Mouse (Mus musculus): ENCODE results near the gene Gm14137.
A peak's percentile ranks its signal among the peaks of the same experiment; 100 is the strongest.

Gm14137 gene

GRCm38 (mm10) chr2:119172862-119173576 lies 1.3 kb upstream of the Gm14137 start:
- DNase-seq (ENCODE audit: low read depth, low spot score) = peak; percentile 52

- DNase-seq (ENCODE audit: low read depth, low spot score) = no peak
Measured at GRCm38 (mm10) chr2:119174866-119175265, 557 bp downstream of the Gm14137 start.

GRCm38 (mm10) chr2:119175614-119176013 lies 1.3 kb downstream of the Gm14137 start:
- DNase-seq (ENCODE audit: low read depth, low spot score) = no peak

GRCm38 (mm10) chr2:119176761-119177160 lies 2.5 kb downstream of the Gm14137 start:
- DNase-seq (ENCODE audit: low read depth, low spot score) = no peak

GRCm38 (mm10) chr2:119177384-119177939 lies 3.2 kb downstream of the Gm14137 start:
- DNase-seq (ENCODE audit: low read depth, low spot score) = no peak

- DNase-seq (ENCODE audit: low read depth, low spot score) = no peak
Measured at GRCm38 (mm10) chr2:119182914-119183313, 8.6 kb downstream of the Gm14137 start.

- DNase-seq (ENCODE audit: low read depth, low spot score) = peak; percentile 89
Measured at GRCm38 (mm10) chr2:119189029-119189710, 14.9 kb downstream of the Gm14137 start.

GRCm38 (mm10) chr2:119190969-119191368 lies 16.7 kb downstream of the Gm14137 start:
- no peak for DNase-seq (ENCODE audit: low read depth, low spot score)

- DNase-seq (ENCODE audit: low read depth, low spot score) = peak; percentile 35
Measured at GRCm38 (mm10) chr2:119194140-119194539, 19.8 kb downstream of the Gm14137 start.

- no peak for DNase-seq (ENCODE audit: low read depth, low spot score)
Measured at GRCm38 (mm10) chr2:119196316-119197108, 22.2 kb downstream of the Gm14137 start.

GRCm38 (mm10) chr2:119197493-119197892 lies 23.2 kb downstream of the Gm14137 start:
- DNase-seq (ENCODE audit: low read depth, low spot score) = no peak

GRCm38 (mm10) chr2:119198049-119198448 lies 23.7 kb downstream of the Gm14137 start:
- DNase-seq (ENCODE audit: low read depth, low spot score) = no peak

- no peak for DNase-seq (ENCODE audit: low read depth, low spot score)
Measured at GRCm38 (mm10) chr2:119198934-119199333, 24.6 kb downstream of the Gm14137 start.

GRCm38 (mm10) chr2:119202914-119203453 lies 28.7 kb downstream of the Gm14137 start:
- no peak for DNase-seq (ENCODE audit: low read depth, low spot score)

GRCm38 (mm10) chr2:119203871-119204460 lies 29.7 kb downstream of the Gm14137 start:
- no peak for DNase-seq (ENCODE audit: low read depth, low spot score)

GRCm38 (mm10) chr2:119207961-119208343 lies 33.6 kb downstream of the Gm14137 start:
- no peak for DNase-seq (ENCODE audit: low read depth, low spot score)

- peak; percentile 99 for DNase-seq (ENCODE audit: low read depth, low spot score)
Measured at GRCm38 (mm10) chr2:119208344-119209175, 34.3 kb downstream of the Gm14137 start, which contains the start of the genes Zfyve19 and Dnajc17. Gene Zfyve19, plus strand, starts transcription at chr2:119208617. Gene Dnajc17, minus strand, starts transcription at chr2:119208795.

GRCm38 (mm10) chr2:119209176-119209507 lies 34.8 kb downstream of the Gm14137 start:
- no peak for DNase-seq (ENCODE audit: low read depth, low spot score)

Data from brain, adult 2 months (tissue).